Mouse (Mus musculus): ENCODE measurements around the gene Adgra3. TPM values are rescaled to one million over a fixed set of nuclear protein-coding genes. Genes with fewer than 3 reads are reported as not detected.
A peak's percentile ranks its signal among the peaks of the same experiment; 100 is the strongest.

Gene Adgra3
- 21.8 and 23.7 TPM in 2 replicates for polyA plus RNA-seq (2014; fragmentation: Nextera tagmentation; extraction: Ambion mirVana)

- no peaks in the 10 kb centered on the region for H3K36me3 ChIP-seq (ENCODE audit: control insufficient read depth, insufficient read depth, low read length)
- peak within 1 kb of the TSS; percentile 97 for H3K9ac ChIP-seq (ENCODE audit: low read length)
- peak within 1 kb of the TSS; percentile 86 for H3K4me2 ChIP-seq (ENCODE audit: low read length)
- under 1% methylated on average over 74 of the region's 113 CpGs for WGBS
- H3K27ac ChIP-seq (replicated peaks in 1 of 2; ENCODE audit: control insufficient read depth in 1 of 2, insufficient read depth in 1 of 2, low read depth in 2 of 2, low read length in 2 of 2) = peak within 1 kb of the TSS; percentile 60 to 82
- peaks cover 7 to 29% of the 10 kb centered on the region in 2 experiments for H3K4me1 ChIP-seq (ENCODE audit: control insufficient read depth in 2 of 2, insufficient read depth in 2 of 2, low read length in 2 of 2)
- peak; percentile 86 for ATAC-seq (ENCODE audit: insufficient number of reproducible peaks, insufficient read depth, low FRiP score, low read depth)
- H3K27me3 ChIP-seq (ENCODE audit: control insufficient read depth, insufficient read depth, low read length) = no peaks in the 10 kb centered on the region
- peak within 1 kb of the TSS; percentile 65 to 97 for H3K4me3 ChIP-seq (ENCODE audit: control insufficient read depth in 1 of 2, insufficient read depth in 1 of 2, low read depth in 1 of 2, low read length in 2 of 2)
- H3K9me3 ChIP-seq (ENCODE audit: control insufficient read depth, low read length) = no peaks in the 10 kb centered on the region
These were observed at the start of gene Adgra3 for GRCm38 (mm10) chr5:50058421-50059286. Gene Adgra3 (minus strand): TSS chr5:50059006.

GRCm38 (mm10) chr5:50083441-50083840 lies 24.6 kb upstream of the Adgra3 start:
- ATAC-seq (ENCODE audit: insufficient number of reproducible peaks, insufficient read depth, low FRiP score, low read depth) = no peak
- no peaks in the 10 kb centered on the region for H3K27me3 ChIP-seq (ENCODE audit: control insufficient read depth, insufficient read depth, low read length)
- no peaks in the 10 kb centered on the region for H3K9me3 ChIP-seq (ENCODE audit: control insufficient read depth, low read length)
- no peak overlapping the region for H3K4me3 ChIP-seq (ENCODE audit: control insufficient read depth in 1 of 2, insufficient read depth in 1 of 2, low read depth in 1 of 2, low read length in 2 of 2)
- WGBS = 68% methylated on average over 1 of the region's 1 CpGs
- H3K9ac ChIP-seq (ENCODE audit: low read length) = no peak overlapping the region
- no peak overlapping the region for H3K4me2 ChIP-seq (ENCODE audit: low read length)
- H3K27ac ChIP-seq (replicated peaks in 1 of 2; ENCODE audit: control insufficient read depth in 1 of 2, insufficient read depth in 1 of 2, low read depth in 2 of 2, low read length in 2 of 2) = no peak overlapping the region
- no peaks in the 10 kb centered on the region for H3K36me3 ChIP-seq (ENCODE audit: control insufficient read depth, insufficient read depth, low read length)
- H3K4me1 ChIP-seq (ENCODE audit: control insufficient read depth in 2 of 2, insufficient read depth in 2 of 2, low read length in 2 of 2) = no peaks in the 10 kb centered on the region

- ATAC-seq (ENCODE audit: insufficient number of reproducible peaks, insufficient read depth, low FRiP score, low read depth) = no peak
These were observed 15.4 kb upstream of the Adgra3 start for GRCm38 (mm10) chr5:50074245-50074644.

GRCm38 (mm10) chr5:50064236-50064635 lies 5.4 kb upstream of the Adgra3 start:
- ATAC-seq (ENCODE audit: insufficient number of reproducible peaks, insufficient read depth, low FRiP score, low read depth) = no peak
- WGBS = 86% methylated on average over 3 of the region's 3 CpGs

More at GRCm38 (mm10) chr5:50074245-50074644, 15.4 kb upstream of the Adgra3 start:
- Histone ChIP-seq H3K9me3 (ENCODE audit: control insufficient read depth, low read length) (no peaks in the 10 kb centered on the region), H3K27me3 (ENCODE audit: control insufficient read depth, insufficient read depth, low read length) (no peaks in the 10 kb centered on the region), H3K4me3 (ENCODE audit: control insufficient read depth in 1 of 2, insufficient read depth in 1 of 2, low read depth in 1 of 2, low read length in 2 of 2) (no peak overlapping the region), H3K4me2 (ENCODE audit: low read length) (no peak overlapping the region), H3K4me1 (ENCODE audit: control insufficient read depth in 2 of 2, insufficient read depth in 2 of 2, low read length in 2 of 2) (peaks cover 0 to 4% of the 10 kb centered on the region in 2 experiments; a peak in 1 of 4 replicates), H3K9ac (ENCODE audit: low read length) (no peak overlapping the region), H3K27ac (replicated peaks in 1 of 2; ENCODE audit: control insufficient read depth in 1 of 2, insufficient read depth in 1 of 2, low read depth in 2 of 2, low read length in 2 of 2) (no peak overlapping the region), H3K36me3 (ENCODE audit: control insufficient read depth, insufficient read depth, low read length) (no peaks in the 10 kb centered on the region)

GRCm38 (mm10) chr5:50059586-50059985 lies 780 bp upstream of the Adgra3 start:
- Histone ChIP-seq H3K27me3 (ENCODE audit: control insufficient read depth, insufficient read depth, low read length) (no peaks in the 10 kb centered on the region), H3K4me2 (ENCODE audit: low read length) (peak overlapping the region; percentile 86), H3K9me3 (ENCODE audit: control insufficient read depth, low read length) (no peaks in the 10 kb centered on the region), H3K9ac (ENCODE audit: low read length) (no peak overlapping the region), H3K27ac (replicated peaks in 1 of 2; ENCODE audit: control insufficient read depth in 1 of 2, insufficient read depth in 1 of 2, low read depth in 2 of 2, low read length in 2 of 2) (no peak overlapping the region), H3K4me1 (ENCODE audit: control insufficient read depth in 2 of 2, insufficient read depth in 2 of 2, low read length in 2 of 2) (peaks cover 5 to 24% of the 10 kb centered on the region in 2 experiments), H3K36me3 (ENCODE audit: control insufficient read depth, insufficient read depth, low read length) (no peaks in the 10 kb centered on the region), H3K4me3 (ENCODE audit: control insufficient read depth in 1 of 2, insufficient read depth in 1 of 2, low read depth in 1 of 2, low read length in 2 of 2) (peak overlapping the region in 1 of 2 experiments; percentile 97; a peak in 2 of 4 replicates)
- 92% methylated on average over 7 of the region's 7 CpGs for WGBS
- ATAC-seq (ENCODE audit: insufficient number of reproducible peaks, insufficient read depth, low FRiP score, low read depth) = no peak

More at GRCm38 (mm10) chr5:50064236-50064635, 5.4 kb upstream of the Adgra3 start:
- H3K4me2 ChIP-seq (ENCODE audit: low read length) = no peak overlapping the region
- H3K36me3 ChIP-seq (ENCODE audit: control insufficient read depth, insufficient read depth, low read length) = no peaks in the 10 kb centered on the region
- peaks cover 0 to 4% of the 10 kb centered on the region in 2 experiments; a peak in 3 of 4 replicates for H3K4me1 ChIP-seq (ENCODE audit: control insufficient read depth in 2 of 2, insufficient read depth in 2 of 2, low read length in 2 of 2)
- no peaks in the 10 kb centered on the region for H3K27me3 ChIP-seq (ENCODE audit: control insufficient read depth, insufficient read depth, low read length)
- no peak overlapping the region for H3K27ac ChIP-seq (replicated peaks in 1 of 2; ENCODE audit: control insufficient read depth in 1 of 2, insufficient read depth in 1 of 2, low read depth in 2 of 2, low read length in 2 of 2)
- no peak overlapping the region for H3K9ac ChIP-seq (ENCODE audit: low read length)
- no peaks in the 10 kb centered on the region for H3K9me3 ChIP-seq (ENCODE audit: control insufficient read depth, low read length)
- no peak overlapping the region for H3K4me3 ChIP-seq (ENCODE audit: control insufficient read depth in 1 of 2, insufficient read depth in 1 of 2, low read depth in 1 of 2, low read length in 2 of 2)

GRCm38 (mm10) chr5:50057612-50058420 lies 990 bp downstream of the Adgra3 start:
- Histone ChIP-seq H3K36me3 (ENCODE audit: control insufficient read depth, insufficient read depth, low read length) (no peaks in the 10 kb centered on the region), H3K4me3 (ENCODE audit: control insufficient read depth in 1 of 2, insufficient read depth in 1 of 2, low read depth in 1 of 2, low read length in 2 of 2) (peak overlapping the region; percentile 65 to 97), H3K4me2 (ENCODE audit: low read length) (peak overlapping the region; percentile 86), H3K27me3 (ENCODE audit: control insufficient read depth, insufficient read depth, low read length) (no peaks in the 10 kb centered on the region), H3K9me3 (ENCODE audit: control insufficient read depth, low read length) (no peaks in the 10 kb centered on the region), H3K9ac (ENCODE audit: low read length) (peak overlapping the region; percentile 97), H3K27ac (replicated peaks in 1 of 2; ENCODE audit: control insufficient read depth in 1 of 2, insufficient read depth in 1 of 2, low read depth in 2 of 2, low read length in 2 of 2) (peak overlapping the region; percentile 29 to 82), H3K4me1 (ENCODE audit: control insufficient read depth in 2 of 2, insufficient read depth in 2 of 2, low read length in 2 of 2) (peaks cover 7 to 37% of the 10 kb centered on the region in 2 experiments)
- no peak for ATAC-seq (ENCODE audit: insufficient number of reproducible peaks, insufficient read depth, low FRiP score, low read depth)
- 5% methylated on average over 26 of the region's 26 CpGs for WGBS

- 41% methylated on average over 4 of the region's 4 CpGs for WGBS
- peaks cover 22 to 78% of the 10 kb centered on the region in 2 experiments for H3K4me1 ChIP-seq (ENCODE audit: control insufficient read depth in 2 of 2, insufficient read depth in 2 of 2, low read length in 2 of 2)
- no peak overlapping the region for H3K4me3 ChIP-seq (ENCODE audit: control insufficient read depth in 1 of 2, insufficient read depth in 1 of 2, low read depth in 1 of 2, low read length in 2 of 2)
- 0 out of 2 replicates have a peak, but pooled peaks cover 3% of the 10 kb centered on the region for H3K36me3 ChIP-seq (ENCODE audit: control insufficient read depth, insufficient read depth, low read length)
- H3K9me3 ChIP-seq (ENCODE audit: control insufficient read depth, low read length) = no peaks in the 10 kb centered on the region
- no peak for ATAC-seq (ENCODE audit: insufficient number of reproducible peaks, insufficient read depth, low FRiP score, low read depth)
- no peak overlapping the region for H3K27ac ChIP-seq (replicated peaks in 1 of 2; ENCODE audit: control insufficient read depth in 1 of 2, insufficient read depth in 1 of 2, low read depth in 2 of 2, low read length in 2 of 2)
- no peak overlapping the region for H3K9ac ChIP-seq (ENCODE audit: low read length)
- H3K27me3 ChIP-seq (ENCODE audit: control insufficient read depth, insufficient read depth, low read length) = no peaks in the 10 kb centered on the region
- H3K4me2 ChIP-seq (ENCODE audit: low read length) = no peak overlapping the region
These were observed 6.3 kb downstream of the Adgra3 start for GRCm38 (mm10) chr5:50052456-50052855.

Measured in heart, embryonic 14.5 days (tissue).